Mouse (Mus musculus) megakaryocyte progenitor cell, adult 5-6 weeks (primary cell): ENCODE results near the gene Nudt10. TPM values are rescaled to one million over a fixed set of nuclear protein-coding genes. Genes with fewer than 3 reads are reported as not detected.
"Not testable (repeated sequence)": the region's sequence is repeated elsewhere in the genome, so short reads cannot be mapped to it uniquely, and the experiment has no call there.

Experiments
- ATAC-seq: replicated peaks from 2 replicates; pipeline ENCODE4 v1.8.0; 2016; ENCODE audit warnings: mild to moderate bottlenecking, moderate TSS enrichment, inconsistent platforms; ENCODE audit not compliant: poor library complexity
- total RNA-seq, 2 experiments: library from RNA; stranded (forward) in 1 of 2; stranded (reverse) in 1 of 2; fragments of 157-497, 149-512 nt in 1 of 2; fragments of 200-1000 nt in 1 of 2; gene quantifications; 2 replicates each; pipeline versions ENCODE4 v1.2.3 to v1.2.4; 2015 to 2017

Gene Nudt10
- total RNA-seq (2015) (not detected in 2 replicates), total RNA-seq (2017) (not detected in 2 replicates)

DNA sequence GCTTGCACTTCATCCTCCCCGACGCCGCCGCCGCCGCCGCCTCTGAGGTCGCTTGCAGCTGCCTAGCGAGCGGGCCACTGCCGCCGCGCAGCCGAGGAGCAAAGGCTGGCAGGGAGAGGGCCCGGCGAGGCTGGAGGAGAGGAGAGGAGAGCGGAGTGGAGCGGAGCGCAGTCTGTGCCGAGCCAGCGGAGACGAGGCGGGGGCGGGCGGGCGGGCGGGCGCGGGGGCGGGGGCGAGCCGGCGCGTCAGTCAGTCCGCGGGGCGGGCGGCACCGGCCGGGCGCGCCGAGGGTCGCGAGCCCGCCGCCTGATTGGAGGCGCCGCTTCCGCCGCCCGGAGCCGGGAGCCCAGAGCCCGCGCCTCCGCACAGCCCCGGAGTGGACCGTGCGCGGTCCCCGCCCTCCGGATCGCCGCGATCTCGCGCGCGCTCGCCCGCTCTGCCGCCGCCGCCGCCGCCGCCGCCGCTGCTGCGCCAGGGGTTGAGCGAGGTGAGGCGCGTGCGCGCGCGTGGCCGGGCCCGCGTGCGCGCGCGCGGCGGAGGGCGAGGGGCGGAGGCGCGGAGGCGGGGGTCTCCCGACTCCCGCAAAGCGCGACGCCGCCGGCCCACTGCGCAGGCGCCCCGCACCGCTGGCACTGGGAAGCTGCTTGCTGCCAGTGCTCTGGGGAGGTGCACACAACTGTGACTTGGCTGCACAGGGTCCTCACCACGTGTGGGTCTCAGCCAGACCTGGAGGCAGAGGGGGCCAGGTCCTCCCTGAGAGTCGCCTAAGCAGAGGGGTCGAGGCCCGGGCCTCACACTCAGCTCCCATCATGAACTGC lies at the start of gene Nudt10:
TSS of gene Nudt10 (minus strand) at position 193 of the 818 bp plus-strand sequence.
- ATAC-seq = not testable (repeated sequence)

DNA sequence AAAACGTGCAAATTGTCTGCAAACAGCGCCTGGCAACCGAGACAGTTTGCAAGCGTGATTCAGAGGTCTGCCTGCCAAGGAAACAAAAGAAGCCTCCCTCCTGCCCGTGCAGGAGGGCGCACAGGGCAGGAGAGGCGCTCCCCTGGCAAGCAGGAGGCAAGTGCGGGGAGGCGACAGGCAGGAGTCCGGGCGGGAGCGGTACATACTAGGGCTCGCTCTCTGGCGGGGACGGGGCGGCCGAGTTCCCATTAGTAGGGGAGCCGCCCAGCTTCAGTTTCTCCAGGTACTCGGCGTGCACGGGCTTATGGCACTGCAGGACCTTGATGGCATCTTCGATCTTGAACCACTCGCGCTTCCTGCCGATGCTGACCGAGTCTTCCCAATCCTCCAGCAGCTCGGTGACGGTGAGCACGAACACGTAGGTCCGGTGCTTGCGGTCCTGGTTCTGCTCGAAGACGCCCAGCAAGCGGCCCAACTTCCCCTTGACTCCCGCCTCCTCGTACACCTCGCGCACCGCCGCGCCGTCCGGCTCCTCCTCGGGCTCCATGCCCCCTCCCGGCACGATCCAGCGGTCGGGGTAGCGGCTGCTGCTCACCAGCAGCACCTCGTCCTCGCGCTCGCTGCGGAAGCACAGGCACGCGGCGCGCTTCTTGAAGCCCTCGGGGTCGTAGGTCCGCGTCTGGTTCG lies 536 bp downstream of the Nudt10 start:
- ATAC-seq = peak; percentile 31; the same call in 1 of the 2 replicates

DNA sequence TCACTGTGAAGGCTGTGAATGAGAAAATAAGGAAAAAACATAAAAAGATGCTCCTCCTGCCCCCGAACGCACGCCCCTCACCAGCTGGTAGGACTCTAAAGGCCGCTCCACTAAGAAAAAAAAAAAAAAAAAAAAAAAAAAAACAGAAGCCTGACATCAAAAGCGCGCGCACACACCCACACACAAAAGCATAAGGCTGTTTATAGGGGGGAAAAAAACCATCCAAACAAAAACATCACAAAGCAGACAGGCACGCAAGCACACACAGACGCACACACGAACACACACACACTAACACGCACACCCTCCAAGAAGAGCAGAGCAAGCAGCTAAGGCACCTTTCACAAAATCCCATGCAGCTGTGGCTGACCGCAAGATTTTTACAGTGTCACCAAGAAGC lies 1.1 kb downstream of the Nudt10 start:
- no peak for ATAC-seq

Other genes with a start within 250 kb of the Nudt10 start
- gene Nudt11, start 125.6 kb downstream of the Nudt10 start, total RNA-seq (2015) = not detected in 2 replicates
- gene Nudt11, start 125.6 kb downstream of the Nudt10 start, total RNA-seq (2017) = 0.10 TPM in 1 of 2 replicates, not detected in the other
- not detected in 2 replicates for gene AU022751, start 89.6 kb downstream of the Nudt10 start, total RNA-seq (2015)
- not detected in 2 replicates for gene AU022751, start 89.6 kb downstream of the Nudt10 start, total RNA-seq (2017)
- not detected in 2 replicates for gene Bmp15, start 147.7 kb upstream of the Nudt10 start, total RNA-seq (2015)
- gene Bmp15, start 147.7 kb upstream of the Nudt10 start, total RNA-seq (2017) = not detected in 2 replicates
- gene Shroom4, start 226.8 kb upstream of the Nudt10 start, total RNA-seq (2015) = 0.07 and 0.15 TPM in 2 replicates
- gene Shroom4, start 226.8 kb upstream of the Nudt10 start, total RNA-seq (2017) = 0.12 and 0.24 TPM in 2 replicates